Mouse (Mus musculus) spleen, embryonic (tissue): ENCODE data around the gene Rtkn2.

Experiments used
- CTCF ChIA-PET: fragments of 350-600 bp; sonication (Branson Sonifier 250); formaldehyde crosslinking; loops from one replicate; lab custom pipeline; 2022; lab: Charles Lee

Rtkn2 gene

DNA sequence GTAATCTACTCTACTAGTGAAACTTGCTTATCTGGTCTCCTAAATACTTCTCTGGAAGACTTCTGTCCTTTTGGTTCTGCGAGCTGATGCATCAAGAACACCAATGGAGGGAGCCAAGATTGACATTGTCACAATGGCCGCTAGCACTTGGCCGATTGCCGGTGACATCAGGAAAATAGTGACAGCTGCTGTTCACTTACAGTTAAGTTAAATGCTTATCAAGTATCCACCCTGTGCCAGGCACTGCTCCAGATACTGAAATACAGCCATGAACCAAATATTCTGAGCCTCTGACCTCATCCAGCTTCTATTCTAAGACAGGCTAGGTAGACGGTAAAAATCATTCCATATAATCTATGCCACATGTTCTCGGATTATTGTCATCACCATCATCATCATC, 123.2 kb downstream of the Rtkn2 start:
- CTCF ChIA-PET = interaction anchor here (0.6 kb wide), 2 partner anchors 90 to 104 kb away, joined by 5 to 8 read pairs; no protein-coding TSS in a partner anchor

DNA sequence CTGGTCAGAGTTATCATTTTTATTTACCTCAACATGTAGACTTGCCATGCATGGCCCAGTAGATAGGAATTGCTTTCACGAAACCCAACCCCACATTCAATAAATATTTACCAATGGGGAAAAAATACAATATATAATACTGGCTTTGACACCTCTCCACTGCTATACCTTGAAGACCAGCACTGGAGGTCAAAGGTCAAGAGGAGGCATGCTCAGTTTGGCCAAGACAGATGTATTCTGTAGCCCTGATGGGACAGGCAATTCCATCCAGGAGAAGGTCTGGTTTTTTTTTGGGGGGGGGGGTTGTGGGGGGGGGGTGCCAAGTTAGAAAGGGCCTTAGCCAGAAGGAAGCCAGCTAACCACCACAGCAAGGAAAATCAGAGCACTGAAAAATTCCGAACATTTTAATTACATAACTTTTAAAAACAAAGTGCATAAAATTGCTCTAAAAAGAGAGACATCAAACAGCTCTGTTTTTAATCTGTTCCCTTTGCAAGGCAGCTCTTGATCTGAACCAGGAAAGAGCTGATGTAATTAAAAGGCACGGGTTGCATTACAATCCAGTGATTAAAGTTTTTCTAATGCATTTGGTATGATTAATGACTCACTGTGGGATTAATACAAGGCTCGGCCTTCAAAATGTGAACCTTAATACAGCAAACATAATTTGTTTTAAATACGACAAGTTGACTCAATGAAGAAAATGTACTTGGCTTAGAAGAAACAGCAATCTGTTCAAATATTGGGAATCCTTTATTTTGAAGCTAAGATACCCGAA, 123.9 kb downstream of the Rtkn2 start:
- CTCF ChIA-PET = interaction anchor here (0.6 to 0.8 kb wide), 3 partner anchors 27 to 105 kb away, joined by 3 to 8 read pairs (median 5); no protein-coding TSS in a partner anchor

GRCm38 (mm10) chr10:68103988-68104387, 124.6 kb downstream of the Rtkn2 start:
- CTCF ChIA-PET = interaction anchor here (0.8 kb wide), 1 partner anchor 28 kb away, joined by 3 read pairs; no protein-coding TSS in a partner anchor

DNA sequence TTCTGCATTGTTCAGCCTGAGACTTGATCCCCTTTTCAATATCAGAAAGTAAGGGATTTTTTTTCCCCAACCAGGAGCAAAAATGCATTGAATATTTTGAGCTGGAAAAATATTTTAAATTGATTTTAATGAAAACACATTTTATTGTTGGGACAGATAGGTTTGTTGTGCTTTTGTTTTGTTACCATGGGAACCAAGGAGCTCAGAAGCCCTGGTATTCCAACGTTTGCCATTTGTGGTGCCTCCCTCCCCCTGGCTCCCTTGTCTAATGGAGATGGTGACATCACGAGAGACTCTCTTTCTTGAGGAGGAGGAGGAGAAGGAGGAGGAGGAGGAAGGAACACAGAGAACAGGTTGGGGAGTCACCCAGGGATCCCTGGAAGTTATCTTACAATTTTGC, 125.1 kb downstream of the Rtkn2 start:
- CTCF ChIA-PET = no interaction called here

DNA sequence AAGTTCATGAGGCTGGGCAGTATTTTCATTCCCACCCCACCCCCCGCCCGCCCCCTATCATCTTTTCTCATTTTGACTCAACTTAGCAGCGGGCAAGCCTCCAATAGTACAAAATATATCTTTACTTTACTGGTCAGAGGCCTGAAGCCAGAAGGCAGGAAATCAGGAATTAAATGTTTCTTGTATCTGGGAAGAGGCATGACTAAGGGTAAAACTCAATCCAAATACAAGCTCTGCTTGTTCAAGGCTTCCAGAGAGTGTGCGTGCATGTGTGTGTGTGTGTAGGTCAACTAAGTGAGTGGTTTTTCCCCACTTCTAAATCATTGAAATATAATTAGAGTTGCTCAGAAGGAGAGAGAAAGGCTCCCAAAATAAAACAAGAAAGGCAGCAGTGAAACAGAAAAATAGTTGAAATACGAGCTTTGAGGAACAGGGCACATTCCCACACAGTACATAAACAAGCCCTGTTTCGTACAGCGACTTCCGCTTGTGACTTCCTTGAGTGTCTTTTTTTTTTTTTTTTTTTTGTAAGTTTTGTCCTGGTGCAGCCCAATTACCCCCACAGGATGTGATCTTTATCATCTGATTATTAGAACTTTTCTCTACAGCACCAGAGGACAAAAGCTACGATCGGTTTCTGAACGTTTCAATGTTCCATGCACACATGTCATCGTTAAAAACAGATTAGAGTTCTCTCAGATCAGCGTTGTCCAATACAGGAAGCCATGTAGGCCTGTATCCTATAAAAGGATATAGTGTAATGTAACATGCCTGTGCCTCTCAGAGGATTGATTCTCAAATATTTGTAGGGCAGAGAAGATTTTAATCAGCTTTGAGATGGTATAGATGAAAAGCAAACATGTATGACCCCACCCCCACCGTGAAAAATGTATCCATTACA, 125.8 kb downstream of the Rtkn2 start:
- CTCF ChIA-PET = interaction anchor here (0.7 kb wide), 2 partner anchors 17 to 19 kb away, joined by 4 to 10 read pairs; no protein-coding TSS in a partner anchor

- CTCF ChIA-PET = interaction anchor here (0.7 kb wide), 1 partner anchor 17 kb away, joined by 4 read pairs; no protein-coding TSS in a partner anchor
These were observed 127.1 kb downstream of the Rtkn2 start for GRCm38 (mm10) chr10:68106351-68106950.

GRCm38 (mm10) chr10:68107716-68108115, 128.3 kb downstream of the Rtkn2 start:
- CTCF ChIA-PET = no interaction called here
